Mouse (Mus musculus) hindbrain, embryonic 12.5 days (tissue): ENCODE results near the gene D230025D16Rik. TPM values are rescaled to one million over a fixed set of nuclear protein-coding genes. Genes with fewer than 3 reads are reported as not detected.

Experiments
- ATAC-seq: fragments of 200-750 bp; cut with Nextera tagmentation; 2 replicates; pipeline ENCODE4 v1.8.0; 2017; ENCODE audit warnings: moderate TSS enrichment; ENCODE audit not compliant: low FRiP score
- H3K27ac ChIP-seq: fragments of 300-500 bp; sonication (generic); 2 replicates; pipeline ENCODE4 v1.5.1; 2016; ENCODE audit warnings: mild to moderate bottlenecking
- H3K27me3 ChIP-seq: fragments of 300-500 bp; sonication (generic); 2 replicates; pipeline ENCODE4 v1.6.1; 2016; ENCODE audit warnings: mild to moderate bottlenecking
- H3K36me3 ChIP-seq: fragments of 300-500 bp; sonication (generic); 2 replicates; pipeline ENCODE4 v1.6.1; 2016; ENCODE audit warnings: mild to moderate bottlenecking
- H3K4me1 ChIP-seq: fragments of 300-500 bp; sonication (generic); 2 replicates; pipeline ENCODE4 v1.6.1; 2016
- H3K4me2 ChIP-seq: fragments of 300-500 bp; sonication (generic); replicated peaks from 2 replicates; pipeline ENCODE4 v1.6.1; 2016; ENCODE audit warnings: mild to moderate bottlenecking
- H3K4me3 ChIP-seq: fragments of 300-500 bp; sonication (generic); 2 replicates; pipeline ENCODE4 v1.5.1; 2016; ENCODE audit warnings: mild to moderate bottlenecking
- H3K9ac ChIP-seq: fragments of 300-500 bp; sonication (generic); 2 replicates; pipeline ENCODE4 v1.6.1; 2016; ENCODE audit warnings: mild to moderate bottlenecking, moderate library complexity
- H3K9me3 ChIP-seq: fragments of 300-500 bp; sonication (generic); replicated peaks from 2 replicates; pipeline ENCODE4 v1.6.1; 2016; ENCODE audit warnings: mild to moderate bottlenecking
- WGBS: fragments of 180-500 bp; shearing (Covaris S2); methylation state at CpG from one replicate; pipeline ENCODE4 v1.1.7; 2016; 5-methylcytosine and 5-hydroxymethylcytosine counted together
- polyA plus RNA-seq: library from polyadenylated mRNA; unstranded; fragments of >200 nt; fragmentation: Nextera tagmentation; extraction: Ambion mirVana; gene quantifications from 2 replicates; pipeline ENCODE4 v1.2.1, GENCODE M21; 2016

The D230025D16Rik gene
- polyA plus RNA-seq, 1 experiment from 2014 or later = 28.9 TPM

- 40% methylated on average over 16 of the region's 16 CpGs for WGBS
- peaks cover 96% of the 10 kb centered on the region for H3K27me3 ChIP-seq
- H3K36me3 ChIP-seq = no peaks in the 10 kb centered on the region
- peak overlapping the region; percentile 76 for H3K4me2 ChIP-seq
- no peaks in the 10 kb centered on the region; the same call in 1 of the 2 replicates for H3K9me3 ChIP-seq
- H3K27ac ChIP-seq = no peak overlapping the region
- ATAC-seq = no peak
- peaks cover 19% of the 10 kb centered on the region for H3K4me1 ChIP-seq
- no peak overlapping the region for H3K9ac ChIP-seq
- H3K4me3 ChIP-seq = peak overlapping the region; percentile 57
These were observed 38.4 kb downstream of the D230025D16Rik start for GRCm38 (mm10) chr8:105263244-105263912.

GRCm38 (mm10) chr8:105264024-105264982 lies 39.4 kb downstream of the D230025D16Rik start, which contains the start of the genes Tradd and Fbxl8:
Gene Tradd (minus strand): TSS chr8:105264609.
Gene Fbxl8 (plus strand): TSS chr8:105264648.
- 0 out of 2 replicates have a peak, but pooled peaks have one; percentile 18 for ATAC-seq
- H3K27me3 ChIP-seq = peaks cover 96% of the 10 kb centered on the region
- H3K4me3 ChIP-seq = peak within 1 kb of the TSS; percentile 57
- H3K27ac ChIP-seq = no peak within 1 kb of the TSS
- peaks cover 19% of the 10 kb centered on the region for H3K4me1 ChIP-seq
- 1% methylated on average over 54 of the region's 54 CpGs for WGBS
- H3K9ac ChIP-seq = peak within 1 kb of the TSS; percentile 69
- H3K4me2 ChIP-seq = peak within 1 kb of the TSS; percentile 76
- H3K9me3 ChIP-seq = no peaks in the 10 kb centered on the region; the same call in 1 of the 2 replicates
- no peaks in the 10 kb centered on the region for H3K36me3 ChIP-seq

GRCm38 (mm10) chr8:105265128-105265527 lies 40.2 kb downstream of the D230025D16Rik start:
- no peak overlapping the region for H3K9ac ChIP-seq
- no peak for ATAC-seq
- WGBS = 18% methylated on average over 10 of the region's 10 CpGs
- peak overlapping the region; percentile 76 for H3K4me2 ChIP-seq
- H3K36me3 ChIP-seq = no peaks in the 10 kb centered on the region
- H3K4me1 ChIP-seq = peaks cover 25% of the 10 kb centered on the region
- no peak overlapping the region for H3K27ac ChIP-seq
- H3K27me3 ChIP-seq = peaks cover 96% of the 10 kb centered on the region
- H3K9me3 ChIP-seq = no peaks in the 10 kb centered on the region; the same call in 1 of the 2 replicates
- H3K4me3 ChIP-seq = peak overlapping the region; percentile 57

GRCm38 (mm10) chr8:105266775-105267174 lies 41.8 kb downstream of the D230025D16Rik start:
- ATAC-seq = no peak
- H3K36me3 ChIP-seq = no peaks in the 10 kb centered on the region
- H3K9ac ChIP-seq = no peak overlapping the region
- H3K9me3 ChIP-seq = no peaks in the 10 kb centered on the region; the same call in 1 of the 2 replicates
- peaks cover 96% of the 10 kb centered on the region for H3K27me3 ChIP-seq
- H3K4me1 ChIP-seq = peaks cover 31% of the 10 kb centered on the region
- no peak overlapping the region for H3K27ac ChIP-seq
- WGBS = 8% methylated on average over 13 of the region's 13 CpGs
- no peak overlapping the region for H3K4me2 ChIP-seq
- H3K4me3 ChIP-seq = no peak overlapping the region

GRCm38 (mm10) chr8:105268342-105269074 lies 43.6 kb downstream of the D230025D16Rik start:
- Histone ChIP-seq H3K4me3 (peak overlapping the region; percentile 47), H3K4me2 (peak overlapping the region; percentile 81), H3K36me3 (no peaks in the 10 kb centered on the region), H3K4me1 (peaks cover 31% of the 10 kb centered on the region), H3K27ac (no peak overlapping the region), H3K9me3 (no peaks in the 10 kb centered on the region; the same call in 1 of the 2 replicates), H3K27me3 (peaks cover 98% of the 10 kb centered on the region), H3K9ac (peak overlapping the region; percentile 25)
- under 1% methylated on average over 65 of the region's 65 CpGs for WGBS
- ATAC-seq = peak; percentile 83

- WGBS = under 1% methylated on average over 10 of the region's 10 CpGs
- no peaks in the 10 kb centered on the region for H3K36me3 ChIP-seq
- peak overlapping the region; percentile 47 for H3K4me3 ChIP-seq
- no peak overlapping the region for H3K27ac ChIP-seq
- H3K9me3 ChIP-seq = no peaks in the 10 kb centered on the region; the same call in 1 of the 2 replicates
- ATAC-seq = peak; percentile 36
- peaks cover 31% of the 10 kb centered on the region for H3K4me1 ChIP-seq
- H3K9ac ChIP-seq = peak overlapping the region; percentile 25; the same call in 1 of the 2 replicates
- peak overlapping the region; percentile 81 for H3K4me2 ChIP-seq
- peaks cover 98% of the 10 kb centered on the region for H3K27me3 ChIP-seq
These were observed 44.1 kb downstream of the D230025D16Rik start for GRCm38 (mm10) chr8:105269075-105269458.

- H3K27me3 ChIP-seq = peaks cover 99% of the 10 kb centered on the region
- WGBS = under 1% methylated on average over 42 of the region's 42 CpGs
- no peak within 1 kb of the TSS for H3K27ac ChIP-seq
These were observed 44.6 kb downstream of the D230025D16Rik start, which contains the start of gene Hsf4 for GRCm38 (mm10) chr8:105269461-105269947. Gene Hsf4 (plus strand): TSS chr8:105269801.

GRCm38 (mm10) chr8:105270101-105270915 lies 45.4 kb downstream of the D230025D16Rik start:
- H3K4me1 ChIP-seq = peaks cover 28% of the 10 kb centered on the region
- no peak for ATAC-seq
- no peak overlapping the region for H3K4me3 ChIP-seq
- no peaks in the 10 kb centered on the region; the same call in 1 of the 2 replicates for H3K9me3 ChIP-seq
- peaks cover 99% of the 10 kb centered on the region for H3K27me3 ChIP-seq
- no peak overlapping the region for H3K27ac ChIP-seq
- no peak overlapping the region for H3K9ac ChIP-seq
- H3K36me3 ChIP-seq = no peaks in the 10 kb centered on the region
- peak overlapping the region; percentile 81 for H3K4me2 ChIP-seq
- 2% methylated on average over 39 of the region's 39 CpGs for WGBS

More at GRCm38 (mm10) chr8:105269461-105269947, 44.6 kb downstream of the D230025D16Rik start, which contains the start of gene Hsf4:
- H3K4me1 ChIP-seq = peaks cover 30% of the 10 kb centered on the region
- H3K4me3 ChIP-seq = peak within 1 kb of the TSS; percentile 47
- 0 out of 2 replicates have a peak, but pooled peaks have one; percentile 4 for ATAC-seq
- H3K9me3 ChIP-seq = no peaks in the 10 kb centered on the region; the same call in 1 of the 2 replicates
- H3K9ac ChIP-seq = peak within 1 kb of the TSS; percentile 25
- H3K4me2 ChIP-seq = peak within 1 kb of the TSS; percentile 81
- H3K36me3 ChIP-seq = no peaks in the 10 kb centered on the region

GRCm38 (mm10) chr8:105270916-105271186 lies 45.9 kb downstream of the D230025D16Rik start:
- 1% methylated on average over 11 of the region's 11 CpGs for WGBS
- H3K4me1 ChIP-seq = peaks cover 33% of the 10 kb centered on the region

GRCm38 (mm10) chr8:105275387-105275786 lies 50.4 kb downstream of the D230025D16Rik start:
- no peak for ATAC-seq
- WGBS = 4% methylated on average over 11 of the region's 11 CpGs
- H3K9me3 ChIP-seq = no peaks in the 10 kb centered on the region
- 0 out of 2 replicates have a peak, but pooled peaks cover 4% of the 10 kb centered on the region for H3K36me3 ChIP-seq
- H3K27me3 ChIP-seq = peaks cover 99% of the 10 kb centered on the region
- peaks cover 27% of the 10 kb centered on the region for H3K4me1 ChIP-seq
- peak overlapping the region; percentile 44; the same call in 1 of the 2 replicates for H3K4me3 ChIP-seq
- peak overlapping the region; percentile 84; the same call in 1 of the 2 replicates for H3K4me2 ChIP-seq
- H3K9ac ChIP-seq = no peak overlapping the region
- no peak overlapping the region for H3K27ac ChIP-seq

More at GRCm38 (mm10) chr8:105270916-105271186, 45.9 kb downstream of the D230025D16Rik start:
- Histone ChIP-seq H3K4me3 (no peak overlapping the region), H3K9ac (no peak overlapping the region), H3K4me2 (0 out of 2 replicates have a peak overlapping the region, but pooled peaks have one; percentile 11), H3K9me3 (no peaks in the 10 kb centered on the region; the same call in 1 of the 2 replicates), H3K36me3 (no peaks in the 10 kb centered on the region), H3K27ac (no peak overlapping the region), H3K27me3 (peaks cover 99% of the 10 kb centered on the region)
- no peak for ATAC-seq
